Mouse (Mus musculus) ES-CJ7 (cell line): ENCODE data around the gene Gm20888.
"Not testable (repeated sequence)": the region's sequence is repeated elsewhere in the genome, so short reads cannot be mapped to it uniquely, and the experiment has no call there.

Source experiments
- DNase-seq: peaks from one replicate; pipeline ENCODE4 v3.0.0; 2011; ENCODE audit warnings: low read depth, low spot score

Gene Gm20888

GRCm38 (mm10) chrY:70441582-70441981 lies at the start of gene Gm20888:
Gene Gm20888, plus strand, starts transcription at chrY:70441882.
- DNase-seq, result not testable (repeated sequence)
